Mouse (Mus musculus) layer of hippocampus, adult 9-10 months (tissue): ENCODE measurements at regions not wholly inside any gene's neighbourhood (a gene's known extent, or its start where the extent isn't known, plus 50 kb on each side); places are given as distances from the start of the nearest gene placed in this dataset.

ENCODE experiments used
- DNase-seq: peaks from one replicate; pipeline ENCODE4 v3.0.0; 2022; ENCODE audit warnings: low spot score

GRCm38 (mm10) chr5:46278190-46278589 lies 420.8 kb upstream of the Lcorl start:
- DNase-seq = no peak

GRCm38 (mm10) chr5:46256730-46257129 lies 399.3 kb upstream of the Lcorl start:
- DNase-seq = no peak

GRCm38 (mm10) chr5:46253940-46254339 lies 396.5 kb upstream of the Lcorl start:
- no peak for DNase-seq

- no peak for DNase-seq
Observed at GRCm38 (mm10) chr5:46235364-46236067, 378.1 kb upstream of the Lcorl start.

GRCm38 (mm10) chr5:46232780-46233179 lies 375.4 kb upstream of the Lcorl start:
- no peak for DNase-seq

- no peak for DNase-seq
Observed at GRCm38 (mm10) chr5:46228667-46229066, 371.3 kb upstream of the Lcorl start.

- no peak for DNase-seq
Observed at GRCm38 (mm10) chr5:46212845-46213468, 355.5 kb upstream of the Lcorl start.

GRCm38 (mm10) chr5:46209076-46209475 lies 351.7 kb upstream of the Lcorl start:
- no peak for DNase-seq

GRCm38 (mm10) chr5:46203744-46204143 lies 346.3 kb upstream of the Lcorl start:
- DNase-seq = no peak

GRCm38 (mm10) chr5:46202457-46202772 lies 345.0 kb upstream of the Lcorl start:
- no peak for DNase-seq

GRCm38 (mm10) chr5:46201639-46202456 lies 344.4 kb upstream of the Lcorl start:
- no peak for DNase-seq

GRCm38 (mm10) chr5:46186908-46187307 lies 329.5 kb upstream of the Lcorl start:
- no peak for DNase-seq

GRCm38 (mm10) chr5:46182157-46182556 lies 324.7 kb upstream of the Lcorl start:
- no peak for DNase-seq

- no peak for DNase-seq
Observed at GRCm38 (mm10) chr5:46172315-46172714, 314.9 kb upstream of the Lcorl start.

- no peak for DNase-seq
Observed at GRCm38 (mm10) chr5:46160774-46161173, 303.4 kb upstream of the Lcorl start.

GRCm38 (mm10) chr5:46151973-46152372 lies 294.6 kb upstream of the Lcorl start:
- DNase-seq = no peak

GRCm38 (mm10) chr5:46150825-46151224 lies 293.4 kb upstream of the Lcorl start:
- no peak for DNase-seq

- DNase-seq = no peak
Observed at GRCm38 (mm10) chr5:46149851-46150615, 292.6 kb upstream of the Lcorl start.

GRCm38 (mm10) chr5:46139024-46139423 lies 281.6 kb upstream of the Lcorl start:
- no peak for DNase-seq

GRCm38 (mm10) chr5:46137695-46138094 lies 280.3 kb upstream of the Lcorl start:
- no peak for DNase-seq

GRCm38 (mm10) chr5:46108020-46108419 lies 250.6 kb upstream of the Lcorl start:
- no peak for DNase-seq

- no peak for DNase-seq
Observed at GRCm38 (mm10) chr5:46103350-46103749, 245.9 kb upstream of the Lcorl start.
